Mouse (Mus musculus): ENCODE results near the gene Hsd11b2. TPM values are rescaled to one million over a fixed set of nuclear protein-coding genes. Genes with fewer than 3 reads are reported as not detected.
A peak's percentile ranks its signal among the peaks of the same experiment; 100 is the strongest.

The Hsd11b2 gene
- total RNA-seq (2021) = under 1 TPM; 0.18 to 0.21 TPM
- long read RNA-seq, experiment 1, partial matches to known transcripts = 0 of 1 reads
- long read RNA-seq, experiment 1, other reads (novel, unspliced or antisense) = 0 of 1 reads
- long read RNA-seq, experiment 2 = 0 reads

GRCm38 (mm10) chr8:105518436-105519313, at the start of gene Hsd11b2:
TSS of gene Hsd11b2 (plus strand) at chr8:105518755.
- DNase-seq (ENCODE audit: low spot score in 2 of 2) = peak; percentile 26 to 35

- peak; percentile 24 to 52 for DNase-seq (ENCODE audit: low spot score in 2 of 2)
Observed at GRCm38 (mm10) chr8:105469041-105469695, 49.4 kb upstream of the Hsd11b2 start.

- DNase-seq (ENCODE audit: low spot score in 2 of 2) = no peak
Observed at GRCm38 (mm10) chr8:105469816-105470215, 48.7 kb upstream of the Hsd11b2 start.

GRCm38 (mm10) chr8:105470262-105470661, 48.3 kb upstream of the Hsd11b2 start:
- DNase-seq (ENCODE audit: low spot score in 2 of 2) = no peak

GRCm38 (mm10) chr8:105470681-105471313, 47.8 kb upstream of the Hsd11b2 start:
- DNase-seq (ENCODE audit: low spot score in 2 of 2) = no peak

GRCm38 (mm10) chr8:105471314-105472015, 47.1 kb upstream of the Hsd11b2 start, which contains the start of gene Tppp3:
TSS of gene Tppp3 (minus strand) at chr8:105471526.
- peak; percentile 72 to 73 for DNase-seq (ENCODE audit: low spot score in 2 of 2)

GRCm38 (mm10) chr8:105472414-105472932, 46.1 kb upstream of the Hsd11b2 start:
- DNase-seq (ENCODE audit: low spot score in 2 of 2) = no peak

- no peak for DNase-seq (ENCODE audit: low spot score in 2 of 2)
Observed at GRCm38 (mm10) chr8:105472983-105473382, 45.6 kb upstream of the Hsd11b2 start.

GRCm38 (mm10) chr8:105473816-105474606, 44.5 kb upstream of the Hsd11b2 start:
- peak in 1 of 2 experiments; percentile 19 for DNase-seq (ENCODE audit: low spot score in 2 of 2)

- DNase-seq (ENCODE audit: low spot score in 2 of 2) = no peak
Observed at GRCm38 (mm10) chr8:105474680-105475079, 43.9 kb upstream of the Hsd11b2 start.

- no peak for DNase-seq (ENCODE audit: low spot score in 2 of 2)
Observed at GRCm38 (mm10) chr8:105475254-105475653, 43.3 kb upstream of the Hsd11b2 start.

GRCm38 (mm10) chr8:105475742-105476141, 42.8 kb upstream of the Hsd11b2 start:
- no peak for DNase-seq (ENCODE audit: low spot score in 2 of 2)

GRCm38 (mm10) chr8:105476161-105476560, 42.4 kb upstream of the Hsd11b2 start:
- DNase-seq (ENCODE audit: low spot score in 2 of 2) = no peak

- peak in 1 of 2 experiments; percentile 41 for DNase-seq (ENCODE audit: low spot score in 2 of 2)
Observed at GRCm38 (mm10) chr8:105476628-105477413, 41.7 kb upstream of the Hsd11b2 start.

- DNase-seq (ENCODE audit: low spot score in 2 of 2) = no peak
Observed at GRCm38 (mm10) chr8:105477792-105478191, 40.8 kb upstream of the Hsd11b2 start.

- DNase-seq (ENCODE audit: low spot score in 2 of 2) = no peak
Observed at GRCm38 (mm10) chr8:105481013-105481412, 37.5 kb upstream of the Hsd11b2 start.

- DNase-seq (ENCODE audit: low spot score in 2 of 2) = no peak
Observed at GRCm38 (mm10) chr8:105481453-105481852, 37.1 kb upstream of the Hsd11b2 start.

- DNase-seq (ENCODE audit: low spot score in 2 of 2) = no peak
Observed at GRCm38 (mm10) chr8:105482123-105482522, 36.4 kb upstream of the Hsd11b2 start.
